Mouse (Mus musculus) MEL (cell line): ENCODE measurements around the gene Cep85l. TPM values are rescaled to one million over a fixed set of nuclear protein-coding genes. Genes with fewer than 3 reads are reported as not detected.

Source experiments
- DNase-seq: peaks from one replicate; pipeline ENCODE4 v3.0.0; 2011; ENCODE audit warnings: low read depth, low spot score
- H3K27ac ChIP-seq: 2 replicates; pipeline ENCODE4 v1.5.1; 2012; ENCODE audit warnings: low read depth, mild to moderate bottlenecking, control low read depth, low read length, moderate library complexity; ENCODE audit not compliant: control insufficient read depth
- H3K27me3 ChIP-seq, 2 experiments: fragments of 150-350 bp in 1 of 2; sonication (generic) in 1 of 2; 2 replicates each; pipeline ENCODE4 v1.6.1; 2012; ENCODE audit warnings: low read length in 2 of 2, mild to moderate bottlenecking in 2 of 2, improper control_type of control experiment in 1 of 2, moderate library complexity in 1 of 2; ENCODE audit not compliant: insufficient read depth in 2 of 2, control insufficient read depth in 1 of 2
- H3K36me3 ChIP-seq, 2 experiments: 2 replicates each; pipeline ENCODE4 v1.6.1; 2012 to 2014; ENCODE audit warnings: low read length in 2 of 2, improper control_type of control experiment in 1 of 2, inconsistent platforms in 1 of 2, mild to moderate bottlenecking in 1 of 2; ENCODE audit not compliant: insufficient read depth in 2 of 2, control insufficient read depth in 1 of 2
- H3K4me1 ChIP-seq, 2 experiments: fragments of 150-350 bp in 1 of 2; sonication (generic) in 1 of 2; 2 replicates each; pipeline ENCODE4 v1.6.1; 2012; ENCODE audit warnings: low read length in 2 of 2, improper control_type of control experiment in 1 of 2, mild to moderate bottlenecking in 1 of 2; ENCODE audit not compliant: insufficient read depth in 2 of 2, control insufficient read depth in 1 of 2
- H3K4me3 ChIP-seq, 2 experiments: fragments of 150-350 bp in 1 of 2; sonication (generic) in 1 of 2; 2 replicates each; pipeline ENCODE4 v1.5.1; 2012; ENCODE audit warnings: low read depth in 2 of 2, low read length in 2 of 2, mild to moderate bottlenecking in 2 of 2, moderate library complexity in 2 of 2, control low read depth in 1 of 2, improper control_type of control experiment in 1 of 2; ENCODE audit not compliant: control insufficient read depth in 1 of 2, insufficient read depth in 1 of 2
- H3K79me2 ChIP-seq: 2 replicates; pipeline ENCODE4 v1.6.1; 2012; ENCODE audit warnings: mild to moderate bottlenecking, low read length, moderate library complexity; ENCODE audit not compliant: control insufficient read depth, poor library complexity, insufficient read depth
- H3K9ac ChIP-seq: 2 replicates; pipeline ENCODE4 v1.6.1; 2012; ENCODE audit warnings: low read depth, mild to moderate bottlenecking, control low read depth, low read length, moderate library complexity; ENCODE audit not compliant: control insufficient read depth, poor library complexity, severe bottlenecking
- H3K9me3 ChIP-seq: fragments of 150-350 bp; sonication (generic); replicated peaks from 2 replicates; pipeline ENCODE4 v1.6.1; 2012; ENCODE audit warnings: mild to moderate bottlenecking, low read length, improper control_type of control experiment, moderate library complexity; ENCODE audit not compliant: insufficient read depth
- CTCF ChIP-seq, 3 experiments: IDR thresholded peaks in 2 of 3; conservative IDR thresholded peaks in 1 of 3; 2 replicates each; pipeline ENCODE4 v1.5.1; 2011 to 2012; ENCODE audit warnings: low read length in 3 of 3, low read depth in 2 of 3, mild to moderate bottlenecking in 2 of 3, improper control_type of control experiment in 1 of 3, inconsistent platforms in 1 of 3, mixed read lengths in 1 of 3, moderate library complexity in 1 of 3; ENCODE audit not compliant: control insufficient read depth in 1 of 3, insufficient read depth in 1 of 3, poor library complexity in 1 of 3, severe bottlenecking in 1 of 3
- E2F4 ChIP-seq: IDR thresholded peaks from 2 replicates; pipeline ENCODE4 v1.6.1; 2011; ENCODE audit warnings: low read depth, low read length, improper control_type of control experiment, borderline replicate concordance
- ELF1 ChIP-seq: IDR thresholded peaks from 2 replicates; pipeline ENCODE4 v1.6.1; 2014; ENCODE audit warnings: low read depth, mild to moderate bottlenecking, inconsistent platforms, low read length, improper control_type of control experiment, moderate library complexity
- GABPA ChIP-seq: IDR thresholded peaks from 2 replicates; pipeline ENCODE4 v1.6.1; 2012; ENCODE audit warnings: low read depth, mild to moderate bottlenecking, inconsistent platforms, low read length, improper control_type of control experiment, moderate library complexity
- HCFC1 ChIP-seq: IDR thresholded peaks from 2 replicates; pipeline ENCODE4 v1.6.1; 2012; ENCODE audit warnings: low read depth, mild to moderate bottlenecking, inconsistent platforms, low read length, improper control_type of control experiment, moderate library complexity
- JUND ChIP-seq: IDR thresholded peaks from 2 replicates; pipeline ENCODE4 v1.6.1; 2011; ENCODE audit warnings: low read depth, mild to moderate bottlenecking, improper control_type of control experiment, low read length
- KAT2A ChIP-seq: conservative IDR thresholded peaks from 2 replicates; pipeline ENCODE4 v1.6.1; 2012; ENCODE audit warnings: low read depth, low read length, improper control_type of control experiment, inconsistent platforms
- MAZ ChIP-seq: IDR thresholded peaks from 2 replicates; pipeline ENCODE4 v1.6.1; 2012; ENCODE audit warnings: low read depth, mild to moderate bottlenecking, inconsistent platforms, low read length, improper control_type of control experiment
- MEF2A ChIP-seq: IDR thresholded peaks from 2 replicates; pipeline ENCODE4 v1.6.1; 2014; ENCODE audit warnings: low read depth, mild to moderate bottlenecking, inconsistent platforms, low read length, improper control_type of control experiment; ENCODE audit not compliant: poor library complexity, insufficient replicate concordance, severe bottlenecking; ENCODE audit errors: extremely low read depth
- MYC ChIP-seq: IDR thresholded peaks from 2 replicates; pipeline ENCODE4 v1.6.1; 2011; ENCODE audit warnings: low read depth, mild to moderate bottlenecking, low read length, improper control_type of control experiment, moderate library complexity
- NRF1 ChIP-seq: IDR thresholded peaks from 2 replicates; pipeline ENCODE4 v1.6.1; 2014; ENCODE audit warnings: low read depth, mild to moderate bottlenecking, inconsistent platforms, low read length, improper control_type of control experiment, moderate library complexity; ENCODE audit not compliant: poor library complexity, insufficient read depth, severe bottlenecking
- POLR2AphosphoS5 ChIP-seq: IDR thresholded peaks from 2 replicates; pipeline ENCODE4 v1.6.1; 2012; ENCODE audit warnings: low read depth, borderline replicate concordance, mild to moderate bottlenecking, inconsistent platforms, low read length, moderate library complexity, mixed read lengths
- SIN3A ChIP-seq: IDR thresholded peaks from 2 replicates; pipeline ENCODE4 v1.6.1; 2012; ENCODE audit warnings: low read length, improper control_type of control experiment, inconsistent platforms
- TBP ChIP-seq: IDR thresholded peaks from 2 replicates; pipeline ENCODE4 v1.8.0; 2011; ENCODE audit warnings: low read depth, low read length, improper control_type of control experiment
- ZKSCAN1 ChIP-seq: IDR thresholded peaks from 2 replicates; pipeline ENCODE4 v1.6.1; 2012; ENCODE audit warnings: low read depth, mild to moderate bottlenecking, inconsistent platforms, low read length, improper control_type of control experiment, moderate library complexity
- ZNF384 ChIP-seq: IDR thresholded peaks from 2 replicates; pipeline ENCODE4 v1.6.1; 2012; ENCODE audit warnings: low read depth, mild to moderate bottlenecking, inconsistent platforms, low read length, improper control_type of control experiment
- polyA plus RNA-seq, 2 experiments: library from polyadenylated mRNA; stranded (reverse) in 1 of 2; unstranded in 1 of 2; fragments of >175 nt in 1 of 2; fragments of >200 nt in 1 of 2; gene quantifications; 2 replicates each; pipeline versions ENCODE4 v1.2.1 to v1.2.4; 2012; ENCODE audit warnings: low replicate concordance in 2 of 2, low read depth in 1 of 2; ENCODE audit not compliant: insufficient read length in 2 of 2, insufficient read depth in 1 of 2, missing spikeins in 1 of 2
- total RNA-seq: library from RNA; depleted of rRNA; stranded (reverse); fragments of 300-350 nt; gene quantifications from 2 replicates; pipeline ENCODE4 v1.2.3, GENCODE M21; 2012

Gene Cep85l
- total and polyA plus RNA-seq, 3 experiments = 2.2 to 43.1 (median 3.0) TPM

DNA sequence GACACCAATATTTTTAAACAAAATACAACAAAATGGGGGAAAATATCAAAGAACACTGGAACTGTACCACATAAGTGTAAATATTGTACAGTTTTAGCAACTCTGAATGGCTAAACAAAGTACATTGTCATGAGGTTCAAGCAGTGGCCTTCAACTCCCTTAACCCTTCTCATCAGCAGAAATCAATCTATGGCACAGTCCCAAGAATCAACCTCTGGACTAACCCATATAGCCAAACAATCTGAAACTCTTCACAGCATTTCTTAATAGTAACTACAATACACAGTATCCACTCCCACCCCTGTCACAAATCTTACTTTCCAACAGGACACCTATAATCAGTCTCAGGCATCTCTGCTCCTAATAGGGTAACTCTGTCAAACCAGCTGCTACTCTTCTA is 15.4 kb downstream of the Cep85l start:
- TF ChIP-seq NRF1 (no peak), KAT2A (no peak), MAZ (no peak), ZKSCAN1 (no peak), HCFC1 (no peak), SIN3A (no peak), ZNF384 (no peak), POLR2AphosphoS5 (no peak), CTCF (IDR thresholded peaks at IDR 0.05 in 2 of 3, conservative IDR thresholded peaks at IDR 0.05 in 1 of 3; ENCODE audit: control insufficient read depth in 1 of 3, insufficient read depth in 1 of 3, low read depth in 2 of 3, low read length in 3 of 3, poor library complexity in 1 of 3, severe bottlenecking in 1 of 3) (no peak), GABPA (no peak), MYC (no peak), E2F4 (no peak), MEF2A (no peak), JUND (no peak), ELF1 (no peak)
- no peak overlapping the region for H3K27ac ChIP-seq
- no peaks in the 10 kb centered on the region for H3K4me1 ChIP-seq
- no peak overlapping the region for H3K4me3 ChIP-seq
- no peaks in the 10 kb centered on the region; a peak in 1 of 4 replicates for H3K36me3 ChIP-seq
- no peak for DNase-seq
- no peaks in the 10 kb centered on the region for H3K79me2 ChIP-seq
- H3K27me3 ChIP-seq = no peaks in the 10 kb centered on the region
- H3K9ac ChIP-seq = no peak overlapping the region
- H3K9me3 ChIP-seq = no peaks in the 10 kb centered on the region

DNA sequence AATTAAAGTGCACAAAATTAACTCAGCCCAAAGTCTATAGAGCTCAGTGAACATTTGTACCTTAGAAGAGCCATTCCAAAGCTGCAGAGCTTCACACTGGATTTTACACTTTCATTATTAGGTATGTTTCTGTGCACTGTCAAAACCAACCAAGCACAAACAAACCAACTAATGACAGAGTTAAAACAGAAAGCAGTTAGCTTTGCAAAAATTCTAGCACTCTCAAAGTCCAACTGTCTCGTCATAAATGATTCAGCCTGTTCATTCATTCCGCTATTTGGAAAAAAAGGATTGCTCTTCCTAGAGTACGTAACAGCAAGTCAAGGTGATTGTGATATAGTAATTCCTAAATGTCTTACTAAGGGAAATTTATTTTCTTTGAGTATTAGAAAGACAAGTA is 20.7 kb downstream of the Cep85l start:
- Histone ChIP-seq H3K27me3 (no peaks in the 10 kb centered on the region), H3K9ac (no peak overlapping the region), H3K27ac (no peak overlapping the region), H3K79me2 (no peaks in the 10 kb centered on the region), H3K9me3 (no peaks in the 10 kb centered on the region), H3K4me3 (no peak overlapping the region), H3K36me3 (no peaks in the 10 kb centered on the region), H3K4me1 (no peaks in the 10 kb centered on the region)
- no peak for TF ChIP-seq TBP
- no peak for DNase-seq
